ENCODE assay signal across 28 mouse cellular contexts in the genomic region with DNA sequence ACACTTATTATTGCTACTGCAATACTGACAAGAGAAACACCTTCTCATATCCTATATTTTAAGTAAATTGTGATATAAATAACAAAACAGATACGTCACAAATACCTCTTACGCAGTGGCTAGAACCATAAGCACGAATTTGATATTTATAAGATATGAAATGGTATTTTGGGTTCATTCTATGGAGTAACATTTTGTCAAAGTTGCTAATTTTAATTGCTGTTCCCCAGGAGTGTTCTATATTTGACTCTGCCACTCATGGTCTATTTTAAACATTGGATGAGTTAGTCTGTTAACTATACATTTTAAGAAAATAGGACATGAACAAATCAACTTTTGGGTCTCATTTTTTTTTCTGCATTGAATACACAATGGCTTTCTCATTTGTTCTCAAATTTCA.
"Had no signal": no experiment of that assay in that cellular context is flagged by ENCODE, and none has a peak within 500 bp of the region (broad histone marks: within the 10 kb centered on the region; RNA-seq: fewer than 3 reads in every experiment).

No protein-coding gene starts in this region.

- H3K4me1 ChIP-seq: embryonic facial prominence, embryonic 12.5 days; embryonic facial prominence, embryonic 15.5 days; forebrain, embryonic 12.5 days; forebrain, embryonic 13.5 days; forebrain, embryonic 15.5 days had no signal

- ATAC-seq: forebrain, embryonic 13.5 days; forebrain, embryonic 14.5 days; forebrain, embryonic 15.5 days; forebrain, embryonic 16.5 days; forebrain, postnatal 0 days had no signal

- H3K4me3 ChIP-seq: embryonic facial prominence, embryonic 10.5 days; embryonic facial prominence, embryonic 12.5 days; embryonic facial prominence, embryonic 13.5 days; embryonic facial prominence, embryonic 15.5 days; erythroblast, embryonic 14.5 days; forebrain, embryonic 10.5 days; forebrain, embryonic 12.5 days; forebrain, embryonic 13.5 days; forebrain, embryonic 15.5 days; gastrocnemius, adult 2 months; heart, adult 2 months had no signal

- DNase-seq: cerebellum, adult 8-10 months; cerebellum, adult 9-10 months; cerebellum, adult 9-11 months; cerebellum, postnatal 10 days; cerebellum, postnatal 14 days; cerebellum, postnatal 25 days; cerebellum, postnatal 36 days; embryo, embryonic 11 days; forebrain, postnatal 0 days; gastrocnemius, adult 2 months; gastrocnemius, postnatal 10 days; gastrocnemius, postnatal 14 days; gastrocnemius, postnatal 25 days; gastrocnemius, postnatal 36 days; heart, adult 11 months; heart, adult 18-20 months; heart, adult 2 months had no signal

- H3K27ac ChIP-seq: embryonic facial prominence, embryonic 10.5 days; embryonic facial prominence, embryonic 12.5 days; embryonic facial prominence, embryonic 13.5 days; embryonic facial prominence, embryonic 15.5 days; forebrain, embryonic 10.5 days; forebrain, embryonic 12.5 days; forebrain, embryonic 13.5 days; forebrain, embryonic 15.5 days; gastrocnemius, adult 2 months; heart, adult 2 months had no signal

- H3K4me2 ChIP-seq: embryonic facial prominence, embryonic 12.5 days; embryonic facial prominence, embryonic 13.5 days; embryonic facial prominence, embryonic 15.5 days; forebrain, embryonic 12.5 days; forebrain, embryonic 13.5 days; forebrain, embryonic 15.5 days had no signal

- H3K9ac ChIP-seq: embryonic facial prominence, embryonic 12.5 days; embryonic facial prominence, embryonic 13.5 days; embryonic facial prominence, embryonic 15.5 days; forebrain, embryonic 12.5 days; forebrain, embryonic 13.5 days; forebrain, embryonic 15.5 days; forebrain, postnatal 0 days had no signal

- H3K27me3 ChIP-seq: embryonic facial prominence, embryonic 12.5 days; embryonic facial prominence, embryonic 13.5 days; embryonic facial prominence, embryonic 15.5 days; forebrain, embryonic 12.5 days; forebrain, embryonic 13.5 days; forebrain, embryonic 15.5 days had no signal

- H3K36me3 ChIP-seq: embryonic facial prominence, embryonic 10.5 days; embryonic facial prominence, embryonic 12.5 days; embryonic facial prominence, embryonic 13.5 days; embryonic facial prominence, embryonic 15.5 days; forebrain, embryonic 10.5 days; forebrain, embryonic 12.5 days; forebrain, embryonic 15.5 days had no signal

- H3K9me3 ChIP-seq: embryonic facial prominence, embryonic 10.5 days; embryonic facial prominence, embryonic 12.5 days; embryonic facial prominence, embryonic 13.5 days; embryonic facial prominence, embryonic 15.5 days; forebrain, embryonic 10.5 days; forebrain, embryonic 12.5 days; forebrain, embryonic 13.5 days; forebrain, embryonic 15.5 days had no signal
